Mouse (Mus musculus) erythroblast, embryonic 14.5 days (primary cell): ENCODE measurements around the gene Rnf144a.

Source experiments
- GATA1 ChIP-seq: IDR thresholded peaks from 2 replicates; pipeline ENCODE4 v1.6.1; 2012; ENCODE audit warnings: low read length, inconsistent platforms, mixed read lengths
- TAL1 ChIP-seq: IDR thresholded peaks from 3 replicates; pipeline ENCODE4 v1.6.1; 2012; ENCODE audit warnings: low read length, inconsistent platforms, mixed read lengths

DNA sequence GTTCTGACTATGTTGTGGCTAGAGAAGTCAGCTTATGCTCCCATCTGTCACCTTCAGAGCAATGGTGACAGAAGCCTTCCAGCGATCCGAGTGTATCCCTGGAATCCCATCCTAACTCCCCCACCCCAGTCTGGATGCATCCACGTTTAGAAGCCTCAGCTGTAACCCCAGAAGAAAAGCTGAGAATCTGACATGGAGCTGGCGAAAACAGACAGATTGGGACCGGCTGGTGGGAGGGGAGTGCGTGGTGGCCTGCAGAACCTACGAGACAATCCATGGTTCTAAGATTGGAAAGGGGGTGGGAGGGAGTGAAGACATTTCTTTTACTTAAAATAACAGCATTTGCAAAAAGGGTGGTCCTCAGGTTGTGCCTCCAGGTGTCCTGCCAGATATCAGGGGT is 37.4 kb downstream of the Rnf144a start:
- TF ChIP-seq TAL1 (no peak), GATA1 (no peak)
